Mouse (Mus musculus) CH12.LX (cell line): ENCODE data around the gene Dnajc17. TPM values are rescaled to one million over a fixed set of nuclear protein-coding genes. Genes with fewer than 3 reads are reported as not detected.

Experiments used
- DNase-seq: peaks from one replicate; pipeline ENCODE4 v3.0.0-alpha.2; 2013; ENCODE audit errors: extremely low read depth
- H3K27ac ChIP-seq: 2 replicates; pipeline ENCODE4 v1.5.1; 2012; ENCODE audit warnings: low read depth, mild to moderate bottlenecking, control low read depth, moderate library complexity; ENCODE audit not compliant: insufficient read depth
- H3K27me3 ChIP-seq: replicated peaks from 2 replicates; pipeline ENCODE3; 2012; ENCODE audit warnings: inconsistent platforms
- H3K36me3 ChIP-seq, 2 experiments: replicated peaks in 1 of 2; 2 replicates each; pipeline versions ENCODE3 to v1.6.1; 2012; ENCODE audit warnings: inconsistent platforms in 1 of 2, low read length in 1 of 2, mild to moderate bottlenecking in 1 of 2, mixed read lengths in 1 of 2, moderate library complexity in 1 of 2; ENCODE audit not compliant: control insufficient read depth in 1 of 2, insufficient read depth in 1 of 2
- H3K4me1 ChIP-seq, 2 experiments: 2 replicates each; pipeline ENCODE4 v1.6.1; 2012; ENCODE audit warnings: inconsistent platforms in 1 of 2, moderate library complexity in 1 of 2; ENCODE audit not compliant: insufficient read depth in 2 of 2, control insufficient read depth in 1 of 2
- H3K4me2 ChIP-seq: 2 replicates; pipeline ENCODE4 v1.6.1; 2012; ENCODE audit warnings: low read depth, mild to moderate bottlenecking, control low read depth; ENCODE audit not compliant: poor library complexity, insufficient read depth, severe bottlenecking
- H3K4me3 ChIP-seq, 3 experiments: fragments of 150-350 bp in 1 of 3; sonication (generic) in 1 of 3; replicated peaks in 1 of 3; 2 replicates each; pipeline versions ENCODE3 to v1.5.1; 2011 to 2012; ENCODE audit warnings: low read depth in 2 of 3, low read length in 2 of 3, mild to moderate bottlenecking in 2 of 3, moderate library complexity in 2 of 3, control low read depth in 1 of 3, improper control_type of control experiment in 1 of 3, inconsistent platforms in 1 of 3, mixed read lengths in 1 of 3; ENCODE audit not compliant: poor library complexity in 1 of 3
- H3K79me2 ChIP-seq: replicated peaks from 2 replicates; pipeline ENCODE4 v1.6.1; 2012; ENCODE audit warnings: mild to moderate bottlenecking, moderate library complexity; ENCODE audit not compliant: control insufficient read depth, poor library complexity, insufficient read depth, severe bottlenecking; ENCODE audit errors: extremely low read depth
- H3K9ac ChIP-seq: 2 replicates; pipeline ENCODE4 v1.6.1; 2012; ENCODE audit warnings: low read depth, mild to moderate bottlenecking, control low read depth, moderate library complexity; ENCODE audit not compliant: insufficient read depth
- H3K9me3 ChIP-seq: replicated peaks from 2 replicates; pipeline ENCODE3; 2012; ENCODE audit warnings: low read length, inconsistent platforms, mixed read lengths
- BHLHE40 ChIP-seq: IDR thresholded peaks from 2 replicates; pipeline ENCODE4 v1.6.1; 2011; ENCODE audit warnings: mild to moderate bottlenecking, low read depth, low read length, improper control_type of control experiment
- CHD1 ChIP-seq: IDR thresholded peaks from 2 replicates; pipeline ENCODE4 v1.6.1; 2012; ENCODE audit warnings: low read depth, low read length, improper control_type of control experiment, inconsistent platforms
- CHD2 ChIP-seq: IDR thresholded peaks from 2 replicates; pipeline ENCODE4 v1.6.1; 2011; ENCODE audit warnings: low read length, improper control_type of control experiment
- CTCF ChIP-seq, 2 experiments: IDR thresholded peaks in 1 of 2; conservative IDR thresholded peaks in 1 of 2; 2 replicates each; pipeline ENCODE4 v1.5.1; 2011 to 2012; ENCODE audit warnings: low read depth in 2 of 2, low read length in 2 of 2, improper control_type of control experiment in 1 of 2, inconsistent platforms in 1 of 2, mild to moderate bottlenecking in 1 of 2, moderate library complexity in 1 of 2
- E2F4 ChIP-seq: IDR thresholded peaks from 2 replicates; pipeline ENCODE4 v1.6.1; 2011; ENCODE audit warnings: low read depth, low read length, improper control_type of control experiment; ENCODE audit not compliant: insufficient replicate concordance
- EP300 ChIP-seq: IDR thresholded peaks from 2 replicates; pipeline ENCODE4 v1.6.1; 2011; ENCODE audit warnings: low read length, improper control_type of control experiment
- GABPA ChIP-seq: IDR thresholded peaks from 2 replicates; pipeline ENCODE4 v1.6.1; 2012; ENCODE audit warnings: low read depth, low read length, improper control_type of control experiment, inconsistent platforms; ENCODE audit not compliant: insufficient replicate concordance
- IRF4 ChIP-seq: IDR thresholded peaks from 2 replicates; pipeline ENCODE4 v1.6.1; 2014; ENCODE audit warnings: low read depth, mild to moderate bottlenecking, inconsistent platforms, low read length, improper control_type of control experiment
- JUN ChIP-seq: IDR thresholded peaks from 2 replicates; pipeline ENCODE4 v1.6.1; 2011; ENCODE audit warnings: low read depth, mild to moderate bottlenecking, low read length, improper control_type of control experiment, moderate library complexity; ENCODE audit not compliant: insufficient read depth
- KAT2A ChIP-seq: IDR thresholded peaks from 2 replicates; pipeline ENCODE4 v1.6.1; 2012; ENCODE audit warnings: low read length, improper control_type of control experiment, inconsistent platforms; ENCODE audit not compliant: insufficient replicate concordance
- MAX ChIP-seq: IDR thresholded peaks from 2 replicates; pipeline ENCODE4 v1.6.1; 2011; ENCODE audit warnings: low read length, improper control_type of control experiment
- MAZ ChIP-seq: IDR thresholded peaks from 2 replicates; pipeline ENCODE4 v1.6.1; 2012; ENCODE audit warnings: low read depth, mild to moderate bottlenecking, inconsistent platforms, low read length, improper control_type of control experiment, moderate library complexity
- MXI1 ChIP-seq: IDR thresholded peaks from 2 replicates; pipeline ENCODE4 v1.6.1; 2011; ENCODE audit warnings: mild to moderate bottlenecking, low read depth, low read length, improper control_type of control experiment
- MYC ChIP-seq: IDR thresholded peaks from 2 replicates; pipeline ENCODE4 v1.6.1; 2011; ENCODE audit warnings: low read depth, mild to moderate bottlenecking, improper control_type of control experiment, low read length
- NELFE ChIP-seq: IDR thresholded peaks from 2 replicates; pipeline ENCODE4 v1.6.1; 2011; ENCODE audit warnings: low read depth, low read length, improper control_type of control experiment
- NRF1 ChIP-seq: IDR thresholded peaks from 2 replicates; pipeline ENCODE4 v1.6.1; 2014; ENCODE audit warnings: low read depth, mild to moderate bottlenecking, inconsistent platforms, low read length, improper control_type of control experiment, moderate library complexity
- PAX5 ChIP-seq: IDR thresholded peaks from 2 replicates; pipeline ENCODE4 v1.6.1; 2012; ENCODE audit warnings: low read length, inconsistent platforms, mixed read lengths
- POLR2A ChIP-seq: IDR thresholded peaks from 2 replicates; pipeline ENCODE4 v1.6.1; 2011; ENCODE audit warnings: low read depth, mild to moderate bottlenecking, improper control_type of control experiment, low read length
- RAD21 ChIP-seq: IDR thresholded peaks from 2 replicates; pipeline ENCODE4 v1.6.1; 2011; ENCODE audit warnings: low read depth, mild to moderate bottlenecking, low read length, improper control_type of control experiment, moderate library complexity
- RCOR1 ChIP-seq: conservative IDR thresholded peaks from 2 replicates; pipeline ENCODE4 v1.6.1; 2012; ENCODE audit warnings: low read depth, mild to moderate bottlenecking, inconsistent platforms, low read length, improper control_type of control experiment
- SIN3A ChIP-seq: IDR thresholded peaks from 2 replicates; pipeline ENCODE4 v1.6.1; 2012; ENCODE audit warnings: low read length, improper control_type of control experiment, inconsistent platforms
- SMC3 ChIP-seq: IDR thresholded peaks from 2 replicates; pipeline ENCODE4 v1.6.1; 2011; ENCODE audit warnings: low read depth, low read length, improper control_type of control experiment
- TBP ChIP-seq: conservative IDR thresholded peaks from 2 replicates; pipeline ENCODE4 v1.6.1; 2011; ENCODE audit warnings: low read depth, low read length, improper control_type of control experiment
- TCF12 ChIP-seq: IDR thresholded peaks from 2 replicates; pipeline ENCODE4 v1.6.1; 2014; ENCODE audit warnings: low read depth, mild to moderate bottlenecking, inconsistent platforms, low read length, improper control_type of control experiment
- UBTF ChIP-seq: IDR thresholded peaks from 2 replicates; pipeline ENCODE4 v1.6.1; 2012; ENCODE audit warnings: low read depth, mild to moderate bottlenecking, inconsistent platforms, low read length, improper control_type of control experiment, moderate library complexity
- USF1 ChIP-seq: IDR thresholded peaks from 2 replicates; pipeline ENCODE4 v1.6.1; 2014; ENCODE audit warnings: low read depth, mild to moderate bottlenecking, inconsistent platforms, low read length, improper control_type of control experiment
- USF2 ChIP-seq: conservative IDR thresholded peaks from 2 replicates; pipeline ENCODE4 v1.6.1; 2011; ENCODE audit warnings: low read depth, low read length, improper control_type of control experiment
- ZC3H11A ChIP-seq: IDR thresholded peaks from 2 replicates; pipeline ENCODE4 v1.6.1; 2012; ENCODE audit warnings: low read depth, mild to moderate bottlenecking, inconsistent platforms, low read length, improper control_type of control experiment
- ZKSCAN1 ChIP-seq: IDR thresholded peaks from 2 replicates; pipeline ENCODE4 v1.6.1; 2012; ENCODE audit warnings: low read depth, inconsistent platforms, low read length, improper control_type of control experiment, borderline replicate concordance
- ZMIZ1 ChIP-seq: IDR thresholded peaks from 2 replicates; pipeline ENCODE4 v1.6.1; 2012; ENCODE audit warnings: low read depth, mild to moderate bottlenecking, inconsistent platforms, low read length, improper control_type of control experiment
- ZNF384 ChIP-seq: IDR thresholded peaks from 2 replicates; pipeline ENCODE4 v1.6.1; 2012; ENCODE audit warnings: low read depth, low read length, improper control_type of control experiment, inconsistent platforms
- dilution Hi-C: fragments of 300-500 bp; cut with MboI; formaldehyde crosslinking; loops from 2 replicates; pipeline ENCODE4 v1.14.3; 2020; ENCODE audit warnings: low sequenced_read_pairs; ENCODE audit not compliant: extremely low pct_unique_long_range_greater_than_20kb, extremely low pct_ligation_motif_present
- in situ Hi-C: fragments of 300-500 bp; cut with MboI; formaldehyde crosslinking; loops from 3 replicates; pipeline ENCODE4 v1.14.3; 2019; ENCODE audit warnings: low sequenced_read_pairs, low pct_ligation_motif_present, low pct_unique_long_range_greater_than_20kb, mixed read lengths
- polyA plus RNA-seq: library from polyadenylated mRNA; unstranded; fragments of >175 nt; gene quantifications from 2 replicates; pipeline ENCODE4 v1.2.1, GENCODE M21; 2012; ENCODE audit warnings: low read depth; ENCODE audit not compliant: insufficient read length
- total RNA-seq, 2 experiments: library from RNA; depleted of rRNA; stranded (reverse); fragments of 300-350 nt in 1 of 2; fragments of >200 nt in 1 of 2; gene quantifications; 2 replicates each; pipeline ENCODE4 v1.2.3; 2012 to 2014

Gene Dnajc17
- total and polyA plus RNA-seq, 3 experiments = 15.3 to 22.9 (median 19.8) TPM

- H3K79me2 ChIP-seq = no peaks in the 10 kb centered on the region
These were observed 46.4 kb upstream of the Dnajc17 start for GRCm38 (mm10) chr2:119254976-119255375.

GRCm38 (mm10) chr2:119250826-119251478 lies 42.4 kb upstream of the Dnajc17 start:
- H3K9ac ChIP-seq = no peak overlapping the region
- no peak overlapping the region for H3K27ac ChIP-seq
- TF ChIP-seq EP300 = no peak
- TF ChIP-seq ZNF384 = no peak
- TF ChIP-seq NELFE = peak; percentile 50; the same call in 1 of the 2 replicates
- TF ChIP-seq MAX = peak; percentile 12; the same call in 1 of the 2 replicates
- TF ChIP-seq CHD2 = no peak
- TF ChIP-seq JUN = no peak
- peak; percentile 90 for TF ChIP-seq RAD21
- no peak for TF ChIP-seq KAT2A
- TF ChIP-seq UBTF = no peak
- no peak for TF ChIP-seq GABPA
- 0 out of 2 replicates have a peak, but pooled peaks have one; percentile 40 for TF ChIP-seq MXI1
- no peak for TF ChIP-seq TBP
- no peak for TF ChIP-seq POLR2A
- no peak for TF ChIP-seq BHLHE40
- peak; percentile 42; the same call in 1 of the 2 replicates for TF ChIP-seq TCF12
- TF ChIP-seq CHD1 = no peak
- TF ChIP-seq IRF4 = peak; percentile 50
- no peak for TF ChIP-seq RCOR1
- peak; percentile 55; the same call in 1 of the 2 replicates for TF ChIP-seq MYC
- TF ChIP-seq ZMIZ1 = no peak
- TF ChIP-seq E2F4 = no peak
- peak; percentile 95 for TF ChIP-seq SMC3
- no peak for TF ChIP-seq ZKSCAN1
- TF ChIP-seq MAZ = no peak

More at GRCm38 (mm10) chr2:119254976-119255375, 46.4 kb upstream of the Dnajc17 start:
- Histone ChIP-seq H3K4me1 (peaks cover 3 to 13% of the 10 kb centered on the region in 2 experiments; a peak in 3 of 4 replicates), H3K36me3 (no peaks in the 10 kb centered on the region), H3K4me3 (no peak overlapping the region), H3K27ac (no peak overlapping the region), H3K4me2 (no peak overlapping the region), H3K9me3 (no peaks in the 10 kb centered on the region), H3K9ac (no peak overlapping the region), H3K27me3 (peaks cover 23% of the 10 kb centered on the region)
- TF ChIP-seq USF2 (no peak), SIN3A (no peak), EP300 (no peak), USF1 (no peak), UBTF (no peak), POLR2A (no peak), CHD2 (no peak), IRF4 (no peak), CTCF (conservative IDR thresholded peaks at IDR 0.05 in 1 of 2, IDR thresholded peaks at IDR 0.05 in 1 of 2; ENCODE audit: low read depth in 2 of 2, low read length in 2 of 2) (no peak), KAT2A (no peak), MYC (no peak), E2F4 (no peak), MAX (no peak), SMC3 (no peak), ZMIZ1 (no peak), JUN (no peak), NRF1 (no peak), PAX5 (no peak), ZC3H11A (no peak), MXI1 (no peak)
- in situ Hi-C loops (loop anchor here (5.0 kb wide), 1 partner anchor 32 kb away; the partner anchor contains the start of gene Vps18), dilution Hi-C loops (no loop called here)
- DNase-seq = no peak

More at GRCm38 (mm10) chr2:119250826-119251478, 42.4 kb upstream of the Dnajc17 start:
- peak overlapping the region; percentile 30 for H3K4me2 ChIP-seq
- no peaks in the 10 kb centered on the region for H3K36me3 ChIP-seq
- no peak overlapping the region for H3K4me3 ChIP-seq
- peaks cover 3 to 16% of the 10 kb centered on the region in 2 experiments; a peak in 3 of 4 replicates for H3K4me1 ChIP-seq
- in situ Hi-C loops = loop anchor here (5.0 kb wide), 1 partner anchor 36 kb away; the partner anchor contains the start of gene Vps18
- DNase-seq = peak; percentile 89
- H3K27me3 ChIP-seq = peaks cover 26% of the 10 kb centered on the region
- dilution Hi-C loops = no loop called here
- H3K79me2 ChIP-seq = no peaks in the 10 kb centered on the region
- no peaks in the 10 kb centered on the region for H3K9me3 ChIP-seq
